Comparison of ENCODE assay signal across 25 mouse cellular contexts in genomic region chr1:74967962-74968580, GRCm38 (mm10). TPM values are rescaled to one million over a fixed set of nuclear protein-coding genes. Genes with fewer than 3 reads are reported as not detected.
DNase-seq lines count a peak whose midpoint lies in the region; ATAC-seq and TF ChIP-seq lines count a peak whose summit lies in the region.
"Had no signal": no experiment of that assay in that cellular context is flagged by ENCODE, and none has a peak within 500 bp of the region (broad histone marks: within the 10 kb centered on the region; RNA-seq: fewer than 3 reads in every experiment).

No protein-coding gene starts in this region.

- no peaks in the 10 kb centered on the region for H3K36me3 ChIP-seq in kidney, embryonic 14.5 days (ENCODE audit: control insufficient read depth, insufficient read depth, low read length)
- H3K36me3 ChIP-seq in small intestine, adult 2 months (ENCODE audit: control insufficient read depth, insufficient read depth, low read length): no peaks in the 10 kb centered on the region
- H3K36me3 ChIP-seq: heart, embryonic 12.5 days; limb, embryonic 13.5 days; liver, embryonic 15.5 days; midbrain, embryonic 10.5 days; stomach, embryonic 15.5 days had no signal

- DNase-seq in kidney, adult 9 months: peak; percentile 66
- DNase-seq in kidney, postnatal 10 days: no peak
- DNase-seq in MEL-GATA-1-ER (ENCODE audit: extremely low read depth, low read depth): peak; percentile 36
- DNase-seq in lung, postnatal 14 days: no peak
- DNase-seq in layer of hippocampus, postnatal 14 days (ENCODE audit: low spot score in 2 of 2): no peak
- DNase-seq: cerebellum, adult 9-10 months; heart, postnatal 10 days; right cerebral cortex, adult 18-20 months; right cerebral cortex, postnatal 4 days; thymus, adult 2 months; thymus, postnatal 4 days had no signal

- no peak overlapping the region for H3K4me2 ChIP-seq in kidney, embryonic 14.5 days (replicated peaks; ENCODE audit: low read depth, low read length)
- H3K4me2 ChIP-seq: heart, embryonic 12.5 days; limb, embryonic 13.5 days; liver, embryonic 15.5 days; stomach, embryonic 15.5 days had no signal

- no peaks in the 10 kb centered on the region for H3K9me3 ChIP-seq in kidney, embryonic 14.5 days (ENCODE audit: control insufficient read depth, low read length)
- H3K9me3 ChIP-seq: heart, embryonic 12.5 days; limb, embryonic 13.5 days; liver, embryonic 15.5 days; midbrain, embryonic 10.5 days; stomach, embryonic 15.5 days had no signal

- TF ChIP-seq POLR2A in small intestine, adult 2 months (IDR thresholded peaks at IDR 0.05; ENCODE audit: low read depth, low read length): no peak

- H3K4me3 ChIP-seq in kidney, embryonic 14.5 days (ENCODE audit: low read length): no peak overlapping the region
- no peak overlapping the region for H3K4me3 ChIP-seq in small intestine, adult 2 months (ENCODE audit: low read depth, low read length)
- H3K4me3 ChIP-seq: heart, embryonic 12.5 days; limb, embryonic 13.5 days; liver, embryonic 15.5 days; midbrain, embryonic 10.5 days; stomach, embryonic 15.5 days had no signal

- ATAC-seq in kidney, embryonic 14.5 days (ENCODE audit: low FRiP score, low TSS enrichment): no peak
- ATAC-seq: forebrain, embryonic 14.5 days; intestine, postnatal 0 days; midbrain, embryonic 16.5 days; Patski had no signal

- TF ChIP-seq CTCF in small intestine, adult 2 months (IDR thresholded peaks at IDR 0.05; ENCODE audit: extremely low read depth, insufficient read length, insufficient replicate concordance, low read depth, low read length): no peak

- peaks cover 14% of the 10 kb centered on the region for H3K4me1 ChIP-seq in kidney, embryonic 14.5 days (ENCODE audit: control insufficient read depth, insufficient read depth, low read length)
- H3K4me1 ChIP-seq in small intestine, adult 2 months (ENCODE audit: control insufficient read depth, insufficient read depth, insufficient read length, low read length): peaks cover 42% of the 10 kb centered on the region

- H3K9ac ChIP-seq in kidney, embryonic 14.5 days (ENCODE audit: low read depth, low read length): no peak overlapping the region
- H3K9ac ChIP-seq: heart, embryonic 12.5 days; limb, embryonic 13.5 days; liver, embryonic 15.5 days; stomach, embryonic 15.5 days had no signal

- 42% methylated on average over 8 of the region's 8 CpGs for WGBS in kidney, embryonic 14.5 days
- WGBS in small intestine, adult 2 months: 35% methylated on average over 8 of the region's 8 CpGs

- peak overlapping the region; percentile 6; the same call in 1 of the 2 replicates for H3K27ac ChIP-seq in kidney, embryonic 14.5 days (ENCODE audit: low read depth, low read length)
- H3K27ac ChIP-seq in small intestine, adult 2 months (ENCODE audit: insufficient read depth, low read depth, low read length): peak overlapping the region; percentile 72
- H3K27ac ChIP-seq: limb, embryonic 13.5 days; liver, embryonic 15.5 days; midbrain, embryonic 10.5 days had no signal

- no peaks in the 10 kb centered on the region for H3K27me3 ChIP-seq in kidney, embryonic 14.5 days (ENCODE audit: control insufficient read depth, insufficient read depth, low read length)
- no peaks in the 10 kb centered on the region for H3K27me3 ChIP-seq in small intestine, adult 2 months (ENCODE audit: control insufficient read depth, insufficient read depth, low read length)
- H3K27me3 ChIP-seq: liver, embryonic 15.5 days; Patski; stomach, embryonic 15.5 days had no signal

RNA-seq across cellular contexts. Expression of gene Ihh, which starts 16.6 kb away (rescaled TPM):
- polyA plus RNA-seq in kidney, embryonic 14.5 days (2014; fragmentation: Nextera tagmentation; extraction: Ambion mirVana): 0.43 and 0.84 TPM in 2 replicates
- polyA plus RNA-seq in small intestine, adult 2 months (2012; rRNA removed): 67.5 and 198 TPM in 2 replicates
- total RNA-seq in layer of hippocampus, postnatal 14 days (2021): under 1 TPM; 0.35 to 0.60 TPM
- total RNA-seq: adrenal gland, postnatal 36 days; granulocyte monocyte progenitor cell, adult 5-6 weeks had no signal

RNA-seq across cellular contexts. Expression of gene Cfap65, which starts 32.7 kb away (rescaled TPM):
- polyA plus RNA-seq in kidney, embryonic 14.5 days (2014; fragmentation: Nextera tagmentation; extraction: Ambion mirVana): not detected in 2 replicates
- 0.03 and 0.15 TPM in 2 replicates for polyA plus RNA-seq in small intestine, adult 2 months (2012; rRNA removed)
- total RNA-seq in layer of hippocampus, postnatal 14 days (2021): 1 to 10 TPM; 1.6 to 3.8 TPM
- total RNA-seq: adrenal gland, postnatal 36 days; gastrocnemius, adult 8-10 months; granulocyte monocyte progenitor cell, adult 5-6 weeks had no signal
- polyA plus RNA-seq: heart, embryonic 12.5 days; limb, embryonic 13.5 days; liver, embryonic 15.5 days; Patski had no signal

Comparison
In these comparisons a context has a peak if more than half of its experiments do, and no peak if none do; other contexts are left out.
1. DNase-seq: peak in kidney, adult 9 months (single experiment) and MEL-GATA-1-ER (single experiment); none in kidney, postnatal 10 days (single experiment), lung, postnatal 14 days (single experiment) and layer of hippocampus, postnatal 14 days (0 of 2).
2. RNA of gene Ihh, which starts 16.6 kb away (polyA plus RNA-seq): 67.5 to 198 TPM in small intestine, adult 2 months; 0.43 to 0.84 TPM in kidney, embryonic 14.5 days; every median in the first group is over 10 times any median in the second.